Mouse (Mus musculus) G1E (cell line): Measurements from ENCODE around the gene Ak5.

Experiments
- CTCF ChIP-seq: IDR thresholded peaks from 2 replicates; pipeline ENCODE4 v1.5.1; 2012; ENCODE audit warnings: low read depth, low read length, inconsistent platforms, mixed read lengths
- GATA2 ChIP-seq: IDR thresholded peaks from 2 replicates; pipeline ENCODE4 v1.6.1; 2012; ENCODE audit warnings: low read depth, low read length, inconsistent platforms, borderline replicate concordance

DNA sequence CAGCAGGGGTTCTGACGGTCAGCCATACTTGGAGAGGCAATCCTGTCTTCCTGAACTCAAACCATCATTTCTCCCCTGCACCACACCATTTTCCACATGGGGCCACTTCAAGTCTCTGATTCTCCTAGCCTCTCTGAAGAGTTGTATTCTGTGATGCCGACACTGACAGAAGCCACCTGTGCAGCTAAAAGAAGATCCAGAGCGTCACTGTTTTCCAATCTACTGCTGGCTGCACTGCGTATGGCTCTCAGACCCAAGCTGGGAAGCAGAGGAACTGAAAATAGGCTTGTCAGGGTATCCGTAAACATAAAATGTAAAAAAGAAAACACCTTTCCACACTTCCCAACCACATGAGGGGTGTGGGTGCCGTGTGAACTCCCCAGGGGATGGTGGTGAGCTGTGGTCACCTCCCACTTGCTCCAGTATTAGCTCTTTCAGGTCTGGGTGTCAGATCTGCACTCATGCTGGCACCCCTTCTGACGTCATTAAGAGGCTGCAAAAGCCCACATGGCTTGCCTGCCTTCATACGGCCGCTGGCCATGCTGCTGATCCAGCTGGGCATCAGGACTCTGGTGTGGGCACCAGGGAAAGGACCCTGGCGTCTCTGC lies 88.1 kb downstream of the Ak5 start:
- TF ChIP-seq CTCF (no peak), GATA2 (no peak)
